Mouse (Mus musculus) heart, postnatal 0 days (tissue): ENCODE data around the gene Fxyd3. TPM values are rescaled to one million over a fixed set of nuclear protein-coding genes. Genes with fewer than 3 reads are reported as not detected.

ENCODE experiments used
- ATAC-seq: fragments of 200-750 bp; cut with Nextera tagmentation; 2 replicates; pipeline ENCODE4 v1.8.0; 2017; ENCODE audit warnings: low read depth, moderate number of reproducible peaks, moderate library complexity; ENCODE audit not compliant: insufficient read depth
- DNase-seq: peaks from one replicate; pipeline ENCODE4 v3.0.0-alpha.2; 2016; ENCODE audit warnings: low spot score
- H3K27ac ChIP-seq: fragments of 300-500 bp; sonication (generic); 2 replicates; pipeline ENCODE4 v1.5.1; 2014; ENCODE audit warnings: low read depth, mild to moderate bottlenecking
- H3K27me3 ChIP-seq: fragments of 300-500 bp; sonication (generic); 2 replicates; pipeline ENCODE4 v1.6.1; 2014; ENCODE audit warnings: low read length, mixed read lengths; ENCODE audit not compliant: control insufficient read depth, insufficient read depth
- H3K36me3 ChIP-seq: fragments of 300-500 bp; sonication (generic); replicated peaks from 2 replicates; pipeline ENCODE4 v1.6.1; 2014; ENCODE audit warnings: low read length, mixed read lengths; ENCODE audit not compliant: control insufficient read depth, insufficient read depth
- H3K4me1 ChIP-seq: fragments of 300-500 bp; sonication (generic); 2 replicates; pipeline ENCODE4 v1.6.1; 2014; ENCODE audit warnings: antibody characterized with exemption; ENCODE audit not compliant: control insufficient read depth, insufficient read depth
- H3K4me2 ChIP-seq: fragments of 300-500 bp; sonication (generic); 2 replicates; pipeline ENCODE4 v1.6.1; 2014; ENCODE audit warnings: low read depth, mild to moderate bottlenecking, low read length, moderate library complexity
- H3K4me3 ChIP-seq: fragments of 300-500 bp; sonication (generic); 2 replicates; pipeline ENCODE4 v1.5.1; 2014; ENCODE audit warnings: low read depth, low read length
- H3K9ac ChIP-seq: fragments of 300-500 bp; sonication (generic); replicated peaks from 2 replicates; pipeline ENCODE4 v1.6.1; 2014; ENCODE audit warnings: low read depth, low read length, mixed read lengths
- H3K9me3 ChIP-seq: fragments of 300-500 bp; sonication (generic); replicated peaks from 2 replicates; pipeline ENCODE4 v1.6.1; 2016; ENCODE audit warnings: low read length; ENCODE audit not compliant: control insufficient read depth
- CTCF ChIP-seq: IDR thresholded peaks from 2 replicates; pipeline ENCODE4 v1.5.1; 2016; ENCODE audit warnings: antibody characterized with exemption, control low read depth, low read depth
- EP300 ChIP-seq: IDR thresholded peaks from 2 replicates; pipeline ENCODE4 v1.6.1; 2016; ENCODE audit warnings: antibody characterized with exemption, low read depth
- WGBS: fragments of 180-500 bp; shearing (Covaris S2); extraction: QIAGEN DNeasy Blood & Tissue Kit; methylation state at CpG from one replicate; pipeline ENCODE4 v1.1.7; 2014; 5-methylcytosine and 5-hydroxymethylcytosine counted together
- polyA plus RNA-seq: library from polyadenylated mRNA; unstranded; fragments of >200 nt; fragmentation: Nextera tagmentation; extraction: Ambion mirVana; gene quantifications from 2 replicates; pipeline ENCODE4 v1.2.1, GENCODE M21; 2015
- total RNA-seq: library from RNA; depleted of rRNA; stranded (reverse); fragments of >200 nt; gene quantifications from 2 replicates; pipeline ENCODE4 v1.2.3, GENCODE M21; 2014; ENCODE audit warnings: low replicate concordance

Fxyd3 gene
- total and polyA plus RNA-seq, 2 experiments from 2014 or later: 0.66 to 0.92 TPM

DNA sequence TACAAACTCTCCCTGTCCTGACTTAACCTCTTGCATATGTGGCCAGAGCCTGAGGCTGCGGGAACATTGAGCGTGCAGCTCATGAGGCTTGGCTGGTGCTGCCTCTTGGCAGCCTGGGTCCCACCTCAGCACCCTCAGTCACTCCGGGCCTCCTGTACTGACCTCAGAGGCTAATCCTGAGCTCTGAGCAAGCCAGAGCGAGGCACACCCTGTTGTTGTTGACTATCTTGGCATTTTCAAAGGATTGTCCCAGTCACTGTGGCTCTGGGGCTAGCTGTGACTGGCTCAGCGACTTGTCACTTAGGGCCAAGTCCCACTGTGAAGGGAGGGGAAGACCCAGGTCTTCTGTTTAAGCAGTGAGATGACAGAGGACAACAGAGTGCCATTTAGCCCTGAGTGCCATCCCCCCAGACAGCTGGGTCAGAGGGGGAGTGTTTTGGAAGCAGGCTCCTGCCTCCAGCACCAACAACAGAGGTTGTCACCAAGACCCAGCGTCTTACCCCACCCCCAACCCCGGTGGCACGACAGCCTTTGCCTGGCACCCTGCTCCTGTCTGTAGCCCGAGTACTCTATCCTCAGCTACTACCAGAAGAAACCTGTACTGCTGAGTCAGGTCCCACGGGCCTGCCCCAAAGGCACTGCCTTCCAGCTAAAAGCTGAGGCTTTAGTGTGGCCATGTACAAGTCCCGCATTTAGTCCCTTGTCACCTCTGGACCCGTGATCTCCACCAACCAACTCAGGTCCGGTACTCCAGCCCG, 6.5 kb upstream of the Fxyd3 start:
- Histone ChIP-seq H3K9me3 (no peaks in the 10 kb centered on the region), H3K4me1 (peaks cover 6% of the 10 kb centered on the region), H3K4me2 (no peak overlapping the region), H3K36me3 (no peaks in the 10 kb centered on the region), H3K27me3 (no peaks in the 10 kb centered on the region), H3K27ac (no peak overlapping the region), H3K4me3 (no peak overlapping the region), H3K9ac (no peak overlapping the region)
- TF ChIP-seq EP300 (no peak), CTCF (no peak)
- WGBS: 61% methylated on average over 14 of the region's 14 CpGs
- ATAC-seq: peak; percentile 59
- peak; percentile 45 for DNase-seq

- H3K4me3 ChIP-seq: no peak overlapping the region
- H3K27ac ChIP-seq: no peak overlapping the region
- H3K9me3 ChIP-seq: no peaks in the 10 kb centered on the region
- no peak overlapping the region for H3K9ac ChIP-seq
- DNase-seq: no peak
- no peaks in the 10 kb centered on the region; the same call in 1 of the 2 replicates for H3K4me1 ChIP-seq
- H3K36me3 ChIP-seq: no peaks in the 10 kb centered on the region
- TF ChIP-seq CTCF: no peak
- TF ChIP-seq EP300: no peak
- no peak overlapping the region for H3K4me2 ChIP-seq
- H3K27me3 ChIP-seq: no peaks in the 10 kb centered on the region; the same call in 1 of the 2 replicates
- no peak for ATAC-seq
These were observed 5.6 kb upstream of the Fxyd3 start for GRCm38 (mm10) chr7:31082106-31082505.

DNA sequence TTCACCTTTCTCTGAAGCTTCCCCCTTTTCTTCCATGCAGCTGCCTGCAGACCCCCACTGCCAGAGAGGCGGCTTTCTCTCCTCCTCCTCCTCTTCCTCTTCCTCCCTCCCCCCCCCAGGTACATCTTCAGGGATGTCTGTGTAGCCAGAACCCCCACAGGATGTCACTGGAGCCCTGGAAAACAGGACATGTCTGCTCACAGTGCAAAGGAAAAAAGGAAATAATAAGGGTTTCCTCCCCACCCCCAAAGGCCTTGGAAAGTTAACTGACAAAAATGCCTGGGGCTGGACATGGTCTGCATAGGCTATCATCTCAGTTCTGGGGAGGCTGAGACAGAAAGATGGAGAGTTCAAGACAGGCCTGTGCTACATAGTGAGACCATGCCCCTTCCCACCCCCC, 4.6 kb upstream of the Fxyd3 start:
- Histone ChIP-seq H3K4me1 (no peaks in the 10 kb centered on the region; the same call in 1 of the 2 replicates), H3K9ac (no peak overlapping the region), H3K4me3 (no peak overlapping the region), H3K4me2 (no peak overlapping the region), H3K27me3 (no peaks in the 10 kb centered on the region; the same call in 1 of the 2 replicates), H3K27ac (no peak overlapping the region), H3K36me3 (no peaks in the 10 kb centered on the region), H3K9me3 (no peaks in the 10 kb centered on the region)
- TF ChIP-seq CTCF (no peak), EP300 (no peak)
- no peak for ATAC-seq
- WGBS: 31% methylated on average over 1 of the region's 1 CpGs
- DNase-seq: no peak

GRCm38 (mm10) chr7:31080611-31081010, 4.1 kb upstream of the Fxyd3 start:
- Histone ChIP-seq H3K9ac (no peak overlapping the region), H3K27me3 (no peaks in the 10 kb centered on the region; the same call in 1 of the 2 replicates), H3K27ac (no peak overlapping the region), H3K36me3 (no peaks in the 10 kb centered on the region), H3K4me3 (no peak overlapping the region), H3K9me3 (no peaks in the 10 kb centered on the region), H3K4me1 (no peaks in the 10 kb centered on the region; the same call in 1 of the 2 replicates), H3K4me2 (no peak overlapping the region)
- ATAC-seq: no peak
- TF ChIP-seq EP300 (no peak), CTCF (no peak)
- no peak for DNase-seq
- 62% methylated on average over 3 of the region's 3 CpGs for WGBS

DNA sequence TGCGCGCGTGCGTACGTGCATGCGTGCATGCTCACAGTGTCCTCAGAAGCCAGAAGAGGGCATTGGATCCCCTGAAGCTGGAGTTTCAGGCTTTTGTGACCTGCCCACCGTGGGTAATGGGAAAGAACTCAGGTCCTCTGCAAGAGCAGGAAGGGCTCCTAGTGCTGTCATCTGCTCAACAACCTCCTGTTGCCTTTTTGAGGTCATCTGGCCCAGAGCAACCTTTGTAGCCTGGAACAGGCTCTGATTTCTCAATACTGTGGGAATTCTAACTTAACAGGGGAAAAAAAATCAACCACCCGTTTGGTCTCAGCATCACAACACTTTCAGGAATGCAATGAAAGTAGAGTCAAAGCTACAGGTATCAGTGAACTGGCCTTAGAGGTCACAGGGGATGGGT, 3.2 kb upstream of the Fxyd3 start:
- no peak for DNase-seq
- Histone ChIP-seq H3K4me2 (no peak overlapping the region), H3K36me3 (no peaks in the 10 kb centered on the region), H3K27ac (no peak overlapping the region), H3K9me3 (no peaks in the 10 kb centered on the region), H3K4me1 (no peaks in the 10 kb centered on the region), H3K9ac (no peak overlapping the region), H3K4me3 (no peak overlapping the region), H3K27me3 (no peaks in the 10 kb centered on the region; the same call in 1 of the 2 replicates)
- 84% methylated on average over 8 of the region's 8 CpGs for WGBS
- ATAC-seq: no peak
- TF ChIP-seq CTCF (no peak), EP300 (no peak)

GRCm38 (mm10) chr7:31077885-31078445, 1.5 kb upstream of the Fxyd3 start:
- TF ChIP-seq CTCF (peak; percentile 92), EP300 (no peak)
- DNase-seq (peak; percentile 41), ATAC-seq (no peak)
- no peaks in the 10 kb centered on the region for H3K9me3 ChIP-seq
- WGBS: 40% methylated on average over 5 of the region's 5 CpGs
- H3K4me2 ChIP-seq: no peak overlapping the region
- no peaks in the 10 kb centered on the region; the same call in 1 of the 2 replicates for H3K27me3 ChIP-seq
- no peak overlapping the region for H3K9ac ChIP-seq
- no peaks in the 10 kb centered on the region for H3K36me3 ChIP-seq
- H3K27ac ChIP-seq: no peak overlapping the region
- H3K4me1 ChIP-seq: no peaks in the 10 kb centered on the region
- H3K4me3 ChIP-seq: no peak overlapping the region
